Mouse (Mus musculus) MEL (cell line): ENCODE results near the gene Angptl7. TPM values are rescaled to one million over a fixed set of nuclear protein-coding genes. Genes with fewer than 3 reads are reported as not detected.

ENCODE experiments used
- DNase-seq: peaks from one replicate; pipeline ENCODE4 v3.0.0; 2011; ENCODE audit warnings: low read depth, low spot score
- H3K27ac ChIP-seq: 2 replicates; pipeline ENCODE4 v1.5.1; 2012; ENCODE audit warnings: low read depth, mild to moderate bottlenecking, control low read depth, low read length, moderate library complexity; ENCODE audit not compliant: control insufficient read depth
- H3K27me3 ChIP-seq, 2 experiments: fragments of 150-350 bp in 1 of 2; sonication (generic) in 1 of 2; 2 replicates each; pipeline ENCODE4 v1.6.1; 2012; ENCODE audit warnings: low read length in 2 of 2, mild to moderate bottlenecking in 2 of 2, improper control_type of control experiment in 1 of 2, moderate library complexity in 1 of 2; ENCODE audit not compliant: insufficient read depth in 2 of 2, control insufficient read depth in 1 of 2
- H3K36me3 ChIP-seq, 2 experiments: 2 replicates each; pipeline ENCODE4 v1.6.1; 2012 to 2014; ENCODE audit warnings: low read length in 2 of 2, improper control_type of control experiment in 1 of 2, inconsistent platforms in 1 of 2, mild to moderate bottlenecking in 1 of 2; ENCODE audit not compliant: insufficient read depth in 2 of 2, control insufficient read depth in 1 of 2
- H3K4me1 ChIP-seq, 2 experiments: fragments of 150-350 bp in 1 of 2; sonication (generic) in 1 of 2; 2 replicates each; pipeline ENCODE4 v1.6.1; 2012; ENCODE audit warnings: low read length in 2 of 2, improper control_type of control experiment in 1 of 2, mild to moderate bottlenecking in 1 of 2; ENCODE audit not compliant: insufficient read depth in 2 of 2, control insufficient read depth in 1 of 2
- H3K4me3 ChIP-seq, 2 experiments: fragments of 150-350 bp in 1 of 2; sonication (generic) in 1 of 2; 2 replicates each; pipeline ENCODE4 v1.5.1; 2012; ENCODE audit warnings: low read depth in 2 of 2, low read length in 2 of 2, mild to moderate bottlenecking in 2 of 2, moderate library complexity in 2 of 2, control low read depth in 1 of 2, improper control_type of control experiment in 1 of 2; ENCODE audit not compliant: control insufficient read depth in 1 of 2, insufficient read depth in 1 of 2
- H3K79me2 ChIP-seq: 2 replicates; pipeline ENCODE4 v1.6.1; 2012; ENCODE audit warnings: mild to moderate bottlenecking, low read length, moderate library complexity; ENCODE audit not compliant: control insufficient read depth, poor library complexity, insufficient read depth
- H3K9ac ChIP-seq: 2 replicates; pipeline ENCODE4 v1.6.1; 2012; ENCODE audit warnings: low read depth, mild to moderate bottlenecking, control low read depth, low read length, moderate library complexity; ENCODE audit not compliant: control insufficient read depth, poor library complexity, severe bottlenecking
- H3K9me3 ChIP-seq: fragments of 150-350 bp; sonication (generic); replicated peaks from 2 replicates; pipeline ENCODE4 v1.6.1; 2012; ENCODE audit warnings: mild to moderate bottlenecking, low read length, improper control_type of control experiment, moderate library complexity; ENCODE audit not compliant: insufficient read depth
- BHLHE40 ChIP-seq: IDR thresholded peaks from 2 replicates; pipeline ENCODE4 v1.6.1; 2012; ENCODE audit warnings: low read depth, mild to moderate bottlenecking, inconsistent platforms, low read length, improper control_type of control experiment, borderline replicate concordance
- CHD1 ChIP-seq: IDR thresholded peaks from 2 replicates; pipeline ENCODE4 v1.6.1; 2012; ENCODE audit warnings: low read depth, mild to moderate bottlenecking, inconsistent platforms, low read length, improper control_type of control experiment
- E2F4 ChIP-seq: IDR thresholded peaks from 2 replicates; pipeline ENCODE4 v1.6.1; 2011; ENCODE audit warnings: low read depth, low read length, improper control_type of control experiment, borderline replicate concordance
- GABPA ChIP-seq: IDR thresholded peaks from 2 replicates; pipeline ENCODE4 v1.6.1; 2012; ENCODE audit warnings: low read depth, mild to moderate bottlenecking, inconsistent platforms, low read length, improper control_type of control experiment, moderate library complexity
- JUND ChIP-seq: IDR thresholded peaks from 2 replicates; pipeline ENCODE4 v1.6.1; 2011; ENCODE audit warnings: low read depth, mild to moderate bottlenecking, improper control_type of control experiment, low read length
- MAFK ChIP-seq: IDR thresholded peaks from 2 replicates; pipeline ENCODE4 v1.6.1; 2011; ENCODE audit warnings: low read depth, mild to moderate bottlenecking, low read length, improper control_type of control experiment, borderline replicate concordance
- MEF2A ChIP-seq: IDR thresholded peaks from 2 replicates; pipeline ENCODE4 v1.6.1; 2014; ENCODE audit warnings: low read depth, mild to moderate bottlenecking, inconsistent platforms, low read length, improper control_type of control experiment; ENCODE audit not compliant: poor library complexity, insufficient replicate concordance, severe bottlenecking; ENCODE audit errors: extremely low read depth
- NELFE ChIP-seq: IDR thresholded peaks from 2 replicates; pipeline ENCODE4 v1.6.1; 2011; ENCODE audit warnings: low read depth, low read length, improper control_type of control experiment
- POLR2AphosphoS2 ChIP-seq: IDR thresholded peaks from 2 replicates; pipeline ENCODE4 v1.6.1; 2011; ENCODE audit warnings: low read length, improper control_type of control experiment
- POLR2AphosphoS5 ChIP-seq: IDR thresholded peaks from 2 replicates; pipeline ENCODE4 v1.6.1; 2012; ENCODE audit warnings: low read depth, borderline replicate concordance, mild to moderate bottlenecking, inconsistent platforms, low read length, moderate library complexity, mixed read lengths
- RAD21 ChIP-seq: IDR thresholded peaks from 2 replicates; pipeline ENCODE4 v1.6.1; 2011; ENCODE audit warnings: mild to moderate bottlenecking, low read depth, low read length, improper control_type of control experiment
- SMC3 ChIP-seq: IDR thresholded peaks from 2 replicates; pipeline ENCODE4 v1.6.1; 2011; ENCODE audit warnings: low read depth, low read length, improper control_type of control experiment
- TCF12 ChIP-seq: IDR thresholded peaks from 2 replicates; pipeline ENCODE4 v1.6.1; 2014; ENCODE audit warnings: low read depth, mild to moderate bottlenecking, inconsistent platforms, low read length, improper control_type of control experiment, moderate library complexity
- USF2 ChIP-seq, 2 experiments: IDR thresholded peaks; 2 replicates each; pipeline ENCODE4 v1.6.1; 2011 to 2012; ENCODE audit warnings: improper control_type of control experiment in 2 of 2, low read length in 2 of 2, borderline replicate concordance in 1 of 2, inconsistent platforms in 1 of 2, low read depth in 1 of 2, mild to moderate bottlenecking in 1 of 2; ENCODE audit not compliant: insufficient read depth in 1 of 2
- ZKSCAN1 ChIP-seq: IDR thresholded peaks from 2 replicates; pipeline ENCODE4 v1.6.1; 2012; ENCODE audit warnings: low read depth, mild to moderate bottlenecking, inconsistent platforms, low read length, improper control_type of control experiment, moderate library complexity
- ZMIZ1 ChIP-seq: IDR thresholded peaks from 2 replicates; pipeline ENCODE4 v1.6.1; 2012; ENCODE audit warnings: low read depth, mild to moderate bottlenecking, inconsistent platforms, low read length, improper control_type of control experiment, moderate library complexity
- ZNF384 ChIP-seq: IDR thresholded peaks from 2 replicates; pipeline ENCODE4 v1.6.1; 2012; ENCODE audit warnings: low read depth, mild to moderate bottlenecking, inconsistent platforms, low read length, improper control_type of control experiment
- polyA plus RNA-seq, 2 experiments: library from polyadenylated mRNA; stranded (reverse) in 1 of 2; unstranded in 1 of 2; fragments of >175 nt in 1 of 2; fragments of >200 nt in 1 of 2; gene quantifications; 2 replicates each; pipeline versions ENCODE4 v1.2.1 to v1.2.4; 2012; ENCODE audit warnings: low replicate concordance in 2 of 2, low read depth in 1 of 2; ENCODE audit not compliant: insufficient read length in 2 of 2, insufficient read depth in 1 of 2, missing spikeins in 1 of 2
- total RNA-seq: library from RNA; depleted of rRNA; stranded (reverse); fragments of 300-350 nt; gene quantifications from 2 replicates; pipeline ENCODE4 v1.2.3, GENCODE M21; 2012

Angptl7 gene
- total and polyA plus RNA-seq, 3 experiments, result not detected

GRCm38 (mm10) chr4:148523538-148523937 is 23.3 kb upstream of the Angptl7 start:
- no peak overlapping the region for H3K27ac ChIP-seq
- TF ChIP-seq JUND (no peak), ZNF384 (no peak), MEF2A (no peak), ZMIZ1 (no peak), MAFK (no peak), TCF12 (no peak), SMC3 (no peak), POLR2AphosphoS5 (no peak), RAD21 (no peak), CHD1 (no peak), POLR2AphosphoS2 (no peak), NELFE (no peak), BHLHE40 (no peak), E2F4 (no peak), GABPA (no peak)
- H3K9me3 ChIP-seq, result no peaks in the 10 kb centered on the region
- H3K9ac ChIP-seq, result no peak overlapping the region
- no peak for DNase-seq
- no peak overlapping the region for H3K4me3 ChIP-seq
- no peaks in the 10 kb centered on the region for H3K79me2 ChIP-seq
- H3K4me1 ChIP-seq, result no peaks in the 10 kb centered on the region
- H3K27me3 ChIP-seq, result no peaks in the 10 kb centered on the region
- H3K36me3 ChIP-seq, result peaks cover 0 to 2% of the 10 kb centered on the region in 2 experiments; a peak in 2 of 4 replicates

GRCm38 (mm10) chr4:148518235-148518795 is 18.1 kb upstream of the Angptl7 start:
- H3K27me3 ChIP-seq, result no peaks in the 10 kb centered on the region
- TF ChIP-seq ZKSCAN1, result no peak
- no peak for TF ChIP-seq USF2 (IDR thresholded peaks at IDR 0.05; ENCODE audit: borderline replicate concordance in 1 of 2, insufficient read depth in 1 of 2, low read depth in 1 of 2, low read length in 2 of 2)
- no peak for TF ChIP-seq ZNF384
- TF ChIP-seq, all 39 proteins: peak for 0
- no peaks in the 10 kb centered on the region for H3K79me2 ChIP-seq
- DNase-seq, result no peak
- no peak overlapping the region for H3K4me3 ChIP-seq
- H3K27ac ChIP-seq, result no peak overlapping the region
- H3K9ac ChIP-seq, result no peak overlapping the region
- no peaks in the 10 kb centered on the region for H3K9me3 ChIP-seq
- peaks cover 0 to 2% of the 10 kb centered on the region in 2 experiments; a peak in 2 of 4 replicates for H3K36me3 ChIP-seq
- no peaks in the 10 kb centered on the region for H3K4me1 ChIP-seq
